Mouse (Mus musculus) intestine, embryonic 15.5 days (tissue): ENCODE results near the gene Rpn1. TPM values are rescaled to one million over a fixed set of nuclear protein-coding genes. Genes with fewer than 3 reads are reported as not detected.

Experiments
- ATAC-seq: fragments of 200-750 bp; cut with Nextera tagmentation; 2 replicates; pipeline ENCODE4 v1.8.0; 2017; ENCODE audit warnings: moderate TSS enrichment, moderate library complexity
- H3K27ac ChIP-seq: fragments of 300-500 bp; sonication (generic); 2 replicates; pipeline ENCODE4 v1.5.1; 2015; ENCODE audit warnings: mild to moderate bottlenecking, inconsistent platforms
- H3K27me3 ChIP-seq: fragments of 300-500 bp; sonication (generic); replicated peaks from 2 replicates; pipeline ENCODE4 v1.6.1; 2015; ENCODE audit warnings: inconsistent platforms
- H3K36me3 ChIP-seq: fragments of 300-500 bp; sonication (generic); 2 replicates; pipeline ENCODE4 v1.6.1; 2015; ENCODE audit warnings: inconsistent platforms
- H3K4me1 ChIP-seq: fragments of 300-500 bp; sonication (generic); replicated peaks from 2 replicates; pipeline ENCODE4 v1.6.1; 2015; ENCODE audit warnings: inconsistent platforms
- H3K4me2 ChIP-seq: fragments of 300-500 bp; sonication (generic); replicated peaks from 2 replicates; pipeline ENCODE4 v1.6.1; 2015; ENCODE audit warnings: mild to moderate bottlenecking, inconsistent platforms
- H3K4me3 ChIP-seq: fragments of 300-500 bp; sonication (generic); replicated peaks from 2 replicates; pipeline ENCODE4 v1.5.1; 2015; ENCODE audit warnings: inconsistent platforms
- H3K9ac ChIP-seq: fragments of 300-500 bp; sonication (generic); 2 replicates; pipeline ENCODE4 v1.6.1; 2015; ENCODE audit warnings: inconsistent platforms
- H3K9me3 ChIP-seq: fragments of 300-500 bp; sonication (generic); 2 replicates; pipeline ENCODE4 v1.6.1; 2016; ENCODE audit warnings: inconsistent platforms
- WGBS: fragments of 180-500 bp; shearing (Covaris S2); methylation state at CpG from one replicate; pipeline ENCODE4 v1.1.7; 2015; 5-methylcytosine and 5-hydroxymethylcytosine counted together
- polyA plus RNA-seq: library from polyadenylated mRNA; unstranded; fragments of >200 nt; fragmentation: Nextera tagmentation; extraction: Ambion mirVana; gene quantifications from 2 replicates; pipeline ENCODE4 v1.2.1, GENCODE M21; 2015

The Rpn1 gene
- 423 and 425 TPM in 2 replicates for polyA plus RNA-seq

DNA sequence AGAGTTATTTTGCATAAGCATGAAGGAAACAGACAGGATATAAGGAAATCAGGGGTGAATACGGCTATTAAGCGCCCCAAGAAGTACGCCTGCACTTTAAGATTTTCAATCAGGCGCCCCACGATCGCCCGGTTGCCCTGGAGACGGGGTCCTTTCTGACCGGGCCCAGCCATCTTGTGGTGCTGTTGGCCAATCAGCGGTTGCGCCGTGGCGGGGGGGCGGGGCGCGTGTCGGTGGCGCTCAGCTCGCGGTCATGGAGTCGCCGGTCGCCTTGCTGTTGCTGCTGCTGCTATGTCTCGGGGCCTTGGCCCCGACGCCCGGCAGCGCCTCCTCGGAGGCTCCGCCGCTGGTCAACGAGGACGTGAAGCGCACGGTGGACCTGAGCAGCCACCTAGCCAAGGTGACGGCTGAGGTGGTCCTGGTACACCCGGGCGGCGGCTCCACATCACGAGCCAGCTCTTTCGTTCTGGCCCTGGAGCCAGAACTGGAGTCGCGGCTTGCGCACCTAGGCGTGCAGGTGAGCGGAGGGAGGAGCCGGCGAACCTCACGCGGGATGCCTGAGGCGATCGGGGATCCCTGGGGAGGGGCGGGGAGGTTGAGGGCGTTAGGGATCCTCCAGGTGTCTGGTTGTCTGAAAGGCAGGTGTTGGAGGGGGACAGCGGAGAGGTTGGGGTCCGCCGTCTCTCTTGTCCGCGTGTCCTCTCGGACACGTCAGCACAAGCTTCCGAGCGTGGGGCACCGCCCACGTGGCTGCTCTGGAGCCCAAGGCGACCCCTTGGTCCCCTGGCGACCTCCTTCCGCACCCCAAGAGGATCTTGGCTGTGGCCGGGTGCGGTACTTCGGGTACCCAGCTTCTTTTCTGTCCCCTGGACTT, at the start of gene Rpn1:
TSS of gene Rpn1 (plus strand) at position 205 of the 874 bp plus-strand sequence.
- under 1% methylated on average over 71 of the region's 71 CpGs for WGBS
- Histone ChIP-seq H3K27ac (peak within 1 kb of the TSS; percentile 72), H3K9me3 (no peaks in the 10 kb centered on the region), H3K9ac (peak within 1 kb of the TSS; percentile 96), H3K4me3 (peak within 1 kb of the TSS; percentile 100), H3K4me2 (peak within 1 kb of the TSS; percentile 74), H3K27me3 (no peaks in the 10 kb centered on the region), H3K4me1 (peaks cover 15% of the 10 kb centered on the region), H3K36me3 (peaks cover 3% of the 10 kb centered on the region; the same call in 1 of the 2 replicates)
- ATAC-seq, result peak; percentile 99

DNA sequence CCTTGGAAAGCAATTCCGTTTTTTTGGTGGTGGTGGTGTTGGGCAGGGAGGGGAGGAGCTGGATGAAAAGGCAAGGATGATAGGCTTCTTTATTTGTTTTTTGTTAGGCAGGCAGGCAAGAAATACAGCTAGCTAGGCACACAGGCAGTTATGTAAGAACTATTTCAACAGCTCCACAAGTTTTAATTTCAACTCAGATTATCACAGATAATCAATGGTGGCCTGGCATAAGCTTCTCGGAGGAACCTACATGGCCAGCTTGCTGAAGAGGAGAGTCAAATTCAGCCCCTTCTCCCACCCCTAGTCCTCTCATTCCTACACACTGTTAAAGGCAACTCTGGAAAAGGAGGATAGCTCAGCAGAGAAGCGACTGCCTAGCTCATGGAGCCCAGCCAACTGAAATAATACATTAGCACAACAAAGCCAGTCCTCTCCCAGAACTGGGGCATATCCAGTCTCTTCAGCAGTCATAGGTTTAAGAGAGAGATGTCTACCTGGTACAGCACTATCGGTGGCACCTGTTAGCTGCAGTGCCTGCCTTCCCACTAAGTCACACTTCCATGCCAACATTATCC, 46.7 kb upstream of the Rpn1 start:
- no peak overlapping the region for H3K4me3 ChIP-seq
- H3K9me3 ChIP-seq, result no peaks in the 10 kb centered on the region
- H3K27me3 ChIP-seq, result no peaks in the 10 kb centered on the region
- 78% methylated on average over 4 of the region's 4 CpGs for WGBS
- H3K36me3 ChIP-seq, result no peaks in the 10 kb centered on the region
- H3K4me2 ChIP-seq, result no peak overlapping the region
- H3K4me1 ChIP-seq, result peaks cover 8% of the 10 kb centered on the region; the same call in 1 of the 2 replicates
- ATAC-seq, result no peak
- H3K9ac ChIP-seq, result no peak overlapping the region
- H3K27ac ChIP-seq, result no peak overlapping the region

DNA sequence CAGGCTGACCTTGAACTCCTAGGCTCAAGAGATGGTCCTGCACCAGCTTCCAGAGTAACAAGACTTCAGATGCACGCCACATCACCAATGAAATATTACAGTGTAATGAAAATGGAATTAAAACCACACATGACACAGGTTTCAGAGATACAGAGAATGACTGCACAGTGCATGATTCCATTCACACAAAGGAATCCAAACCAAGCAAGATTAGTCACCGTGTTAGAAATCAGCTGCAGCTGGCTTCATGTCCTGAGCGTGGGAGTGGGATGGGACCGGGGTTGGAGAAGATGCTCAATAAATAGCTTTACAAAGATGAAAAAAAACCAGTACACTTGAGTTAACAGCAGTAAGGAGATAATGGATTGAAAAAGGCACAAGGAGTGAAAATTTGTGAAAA, 44.9 kb upstream of the Rpn1 start:
- 95% methylated on average over 4 of the region's 4 CpGs for WGBS
- ATAC-seq, result no peak
- H3K9ac ChIP-seq, result no peak overlapping the region

DNA sequence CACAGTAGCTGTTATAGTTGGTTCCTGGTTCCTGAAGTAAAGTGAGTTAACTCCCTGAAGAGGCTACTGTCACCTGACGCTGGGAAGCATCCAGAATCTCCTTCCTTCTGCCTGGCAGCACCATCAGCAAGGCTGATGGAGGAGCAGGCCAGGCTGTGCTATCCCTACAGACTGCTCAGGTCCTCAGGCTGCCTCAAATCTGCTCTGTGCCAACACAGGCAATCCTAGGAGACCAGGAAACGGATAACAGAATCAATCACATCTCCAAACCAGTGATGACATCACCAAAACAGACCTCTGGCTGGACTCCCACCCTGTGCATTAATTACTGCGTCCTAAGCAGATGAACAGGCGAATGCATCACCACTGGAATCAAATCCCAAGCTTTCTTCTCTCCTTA, 43.1 kb upstream of the Rpn1 start:
- no peak overlapping the region for H3K4me3 ChIP-seq
- no peaks in the 10 kb centered on the region for H3K9me3 ChIP-seq
- 60% methylated on average over 4 of the region's 4 CpGs for WGBS
- H3K27me3 ChIP-seq, result no peaks in the 10 kb centered on the region
- ATAC-seq, result no peak
- no peaks in the 10 kb centered on the region for H3K36me3 ChIP-seq
- H3K27ac ChIP-seq, result 0 out of 2 replicates have a peak overlapping the region, but pooled peaks have one; percentile 28
- no peak overlapping the region for H3K4me2 ChIP-seq
- H3K4me1 ChIP-seq, result peaks cover 19% of the 10 kb centered on the region
- no peak overlapping the region for H3K9ac ChIP-seq

More for the DNA sequence above, 44.9 kb upstream of the Rpn1 start:
- Histone ChIP-seq H3K36me3 (no peaks in the 10 kb centered on the region), H3K27me3 (no peaks in the 10 kb centered on the region), H3K27ac (no peak overlapping the region), H3K4me2 (no peak overlapping the region), H3K4me1 (peaks cover 21% of the 10 kb centered on the region), H3K4me3 (no peak overlapping the region), H3K9me3 (no peaks in the 10 kb centered on the region)

DNA sequence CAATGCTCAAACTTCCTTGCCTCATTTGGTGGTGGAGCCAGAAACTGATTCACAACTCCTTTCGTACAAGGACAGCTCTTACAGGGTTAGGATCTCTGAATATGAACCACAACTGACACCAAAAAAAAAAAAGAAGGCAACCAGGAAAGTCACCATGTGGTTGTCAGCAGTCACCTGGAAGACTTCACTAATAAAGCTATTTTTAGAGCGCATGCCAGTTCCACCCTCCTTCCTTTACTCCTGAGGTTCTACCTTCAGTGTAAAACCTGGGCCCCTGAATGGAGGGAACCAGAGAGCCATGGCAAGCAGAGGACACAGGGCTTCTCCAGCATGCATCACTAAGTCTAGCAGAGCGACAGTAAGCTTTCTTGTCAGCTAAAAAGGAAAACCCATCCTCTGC, 41.9 kb upstream of the Rpn1 start:
- no peaks in the 10 kb centered on the region for H3K36me3 ChIP-seq
- no peaks in the 10 kb centered on the region for H3K9me3 ChIP-seq
- H3K27me3 ChIP-seq, result no peaks in the 10 kb centered on the region
- H3K27ac ChIP-seq, result no peak overlapping the region
- ATAC-seq, result no peak
- no peak overlapping the region for H3K9ac ChIP-seq
- 89% methylated on average over 3 of the region's 3 CpGs for WGBS
- H3K4me1 ChIP-seq, result peaks cover 19% of the 10 kb centered on the region
- H3K4me2 ChIP-seq, result 0 out of 2 replicates have a peak overlapping the region, but pooled peaks have one; percentile 81
- H3K4me3 ChIP-seq, result no peak overlapping the region

DNA sequence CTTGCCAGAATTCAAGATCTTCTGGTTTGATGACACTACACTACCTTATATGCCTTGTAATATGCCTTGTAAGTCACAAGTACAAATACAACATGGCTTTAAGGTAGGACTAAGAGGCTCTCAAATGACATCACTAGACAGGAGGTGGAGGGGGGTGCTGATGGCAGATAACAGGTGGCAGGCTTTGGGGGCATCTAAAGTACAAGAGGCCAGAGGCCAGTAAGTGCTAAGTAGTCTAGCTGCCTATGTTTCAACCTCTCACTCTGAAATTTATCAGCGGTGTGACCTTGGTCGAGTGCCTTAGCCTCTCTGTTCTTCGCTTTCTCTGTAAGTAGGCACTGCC, 40.1 kb upstream of the Rpn1 start:
- 2% methylated on average over 3 of the region's 3 CpGs for WGBS
- peak overlapping the region; percentile 81 for H3K4me2 ChIP-seq

DNA sequence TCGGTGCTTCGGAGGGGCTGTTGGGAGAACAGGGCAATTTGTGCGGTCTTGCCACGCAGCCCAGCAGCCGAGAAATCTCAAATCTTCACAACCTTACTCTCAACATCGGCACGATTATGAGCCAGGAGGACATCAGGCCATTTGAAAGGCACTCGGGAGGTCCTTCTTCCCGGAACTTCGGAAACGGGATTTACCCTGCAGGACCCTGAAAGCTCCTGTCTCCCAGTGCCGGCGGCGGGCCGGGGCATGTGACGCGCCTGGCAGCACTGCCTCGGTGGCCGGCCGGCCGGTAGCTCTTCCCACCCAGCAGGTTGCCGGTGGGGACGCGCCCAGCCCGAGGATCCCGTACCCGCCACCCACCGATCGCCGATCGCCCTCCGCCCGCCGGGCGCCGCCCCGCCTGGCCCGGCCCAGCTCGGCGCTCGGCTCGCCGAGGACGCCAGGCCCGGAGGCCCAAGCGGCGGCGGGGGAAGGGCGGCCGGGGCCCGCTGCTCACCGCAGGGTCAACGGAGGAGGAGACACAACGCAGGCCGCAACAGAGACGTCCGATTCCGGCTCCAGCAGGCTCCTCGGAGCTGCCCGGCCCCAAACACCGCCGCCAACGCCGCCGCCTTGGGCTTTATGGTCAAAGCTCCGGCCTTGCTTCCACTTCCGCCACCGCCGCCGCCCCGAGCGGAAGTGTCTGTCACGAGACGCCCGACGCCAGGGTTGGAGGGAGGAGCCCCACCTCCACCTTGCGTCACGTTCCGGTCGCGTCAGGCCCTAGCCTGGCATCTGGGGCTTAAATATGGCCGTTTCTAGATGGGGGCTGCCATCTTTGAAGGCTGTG, 39.5 kb upstream of the Rpn1 start, which contains the start of gene Rab7:
TSS of gene Rab7 (minus strand) at position 694 of the 829 bp plus-strand sequence.
- peak within 1 kb of the TSS; percentile 90 for H3K27ac ChIP-seq
- H3K4me1 ChIP-seq, result peaks cover 19% of the 10 kb centered on the region
- H3K4me2 ChIP-seq, result peak within 1 kb of the TSS; percentile 81
- no peaks in the 10 kb centered on the region for H3K9me3 ChIP-seq
- H3K27me3 ChIP-seq, result no peaks in the 10 kb centered on the region
- no peaks in the 10 kb centered on the region for H3K36me3 ChIP-seq
- under 1% methylated on average over 62 of the region's 82 CpGs for WGBS
- ATAC-seq, result peak; percentile 95
- peak within 1 kb of the TSS; percentile 90 for H3K9ac ChIP-seq
- peak within 1 kb of the TSS; percentile 86 for H3K4me3 ChIP-seq

More for the DNA sequence above, 40.1 kb upstream of the Rpn1 start:
- H3K4me1 ChIP-seq, result peaks cover 19% of the 10 kb centered on the region
- no peaks in the 10 kb centered on the region for H3K27me3 ChIP-seq
- H3K4me3 ChIP-seq, result peak overlapping the region; percentile 86
- no peaks in the 10 kb centered on the region for H3K9me3 ChIP-seq
- no peak for ATAC-seq
- H3K27ac ChIP-seq, result peak overlapping the region; percentile 90; the same call in 1 of the 2 replicates
- peak overlapping the region; percentile 90 for H3K9ac ChIP-seq
- no peaks in the 10 kb centered on the region for H3K36me3 ChIP-seq

DNA sequence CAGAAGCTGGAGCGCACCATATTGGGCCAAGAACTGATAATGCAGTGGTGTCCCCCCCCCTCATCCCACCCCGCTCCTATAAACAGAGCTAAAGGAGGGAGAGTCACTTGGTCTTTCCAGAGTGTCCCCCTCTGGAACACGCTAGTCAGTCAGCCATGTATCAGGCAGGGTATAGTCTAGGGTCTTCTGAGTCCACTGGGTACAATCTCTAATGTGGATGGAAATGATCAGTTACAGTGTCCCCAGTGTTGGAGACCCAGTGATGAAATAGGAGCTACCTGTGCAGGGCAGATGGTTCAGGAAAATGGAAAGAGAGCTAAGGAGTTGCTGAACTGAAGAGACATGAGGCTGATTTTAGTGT, 38.9 kb upstream of the Rpn1 start:
- Histone ChIP-seq H3K27me3 (no peaks in the 10 kb centered on the region), H3K27ac (peak overlapping the region; percentile 4; the same call in 1 of the 2 replicates)
- 28% methylated on average over 3 of the region's 3 CpGs for WGBS

DNA sequence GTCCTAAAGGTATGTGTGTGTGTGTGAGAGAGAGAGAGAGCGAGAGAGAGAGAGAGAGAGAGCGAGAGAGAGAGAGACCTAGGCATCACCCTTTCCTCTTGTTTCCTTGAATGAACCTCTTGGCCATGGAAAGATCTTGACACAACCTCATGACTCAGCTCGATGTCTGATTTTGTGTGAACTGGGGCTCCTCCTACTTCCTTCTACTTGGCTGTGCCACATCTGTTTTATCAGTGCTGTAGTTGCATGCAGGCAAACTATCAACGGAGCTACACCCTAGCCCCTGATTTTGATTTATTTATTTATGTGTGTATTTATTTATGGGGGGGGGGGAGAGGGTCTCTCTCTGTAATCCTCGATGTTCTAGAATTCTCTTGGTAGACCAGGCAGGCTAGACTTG, 36.4 kb upstream of the Rpn1 start:
- ATAC-seq, result no peak
- Histone ChIP-seq H3K27me3 (no peaks in the 10 kb centered on the region), H3K4me3 (no peak overlapping the region), H3K36me3 (no peaks in the 10 kb centered on the region), H3K4me2 (no peak overlapping the region), H3K9me3 (no peaks in the 10 kb centered on the region), H3K9ac (no peak overlapping the region), H3K27ac (0 out of 2 replicates have a peak overlapping the region, but pooled peaks have one; percentile 30), H3K4me1 (peaks cover 12% of the 10 kb centered on the region)
- whole genome bisulfite sequencing, result 68% methylated on average over 5 of the region's 5 CpGs

More for the DNA sequence above, 38.9 kb upstream of the Rpn1 start:
- H3K36me3 ChIP-seq, result no peaks in the 10 kb centered on the region
- no peak for ATAC-seq
- no peaks in the 10 kb centered on the region for H3K9me3 ChIP-seq
- H3K4me3 ChIP-seq, result peak overlapping the region; percentile 86
- peak overlapping the region; percentile 52 for H3K4me2 ChIP-seq
- peaks cover 19% of the 10 kb centered on the region for H3K4me1 ChIP-seq
- no peak overlapping the region for H3K9ac ChIP-seq

DNA sequence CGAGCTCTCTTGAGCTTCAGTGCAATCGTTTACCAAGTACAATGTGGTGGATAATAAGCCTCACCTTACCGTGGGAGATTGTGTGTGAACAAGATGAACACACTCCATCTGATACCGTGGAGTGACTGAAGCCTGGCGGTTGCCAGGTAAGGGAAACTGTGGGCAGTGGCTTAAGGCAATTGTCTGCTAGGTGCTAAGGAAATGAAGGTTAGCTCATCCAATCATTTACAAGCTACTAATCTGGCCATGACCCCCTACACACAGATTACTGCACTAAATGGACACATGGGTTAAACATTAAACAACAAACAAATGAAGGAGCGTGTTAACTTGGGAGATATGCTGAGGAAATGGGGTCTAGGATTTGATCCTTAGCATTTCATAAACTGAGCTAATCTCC, 35.3 kb upstream of the Rpn1 start:
- Histone ChIP-seq H3K27ac (peak overlapping the region; percentile 34; the same call in 1 of the 2 replicates), H3K36me3 (no peaks in the 10 kb centered on the region), H3K4me1 (peaks cover 10% of the 10 kb centered on the region), H3K4me3 (0 out of 2 replicates have a peak overlapping the region, but pooled peaks have one; percentile 3), H3K27me3 (no peaks in the 10 kb centered on the region), H3K9me3 (no peaks in the 10 kb centered on the region), H3K4me2 (peak overlapping the region; percentile 42), H3K9ac (no peak overlapping the region)
- peak; percentile 65 for ATAC-seq
- WGBS, result 64% methylated on average over 6 of the region's 6 CpGs

DNA sequence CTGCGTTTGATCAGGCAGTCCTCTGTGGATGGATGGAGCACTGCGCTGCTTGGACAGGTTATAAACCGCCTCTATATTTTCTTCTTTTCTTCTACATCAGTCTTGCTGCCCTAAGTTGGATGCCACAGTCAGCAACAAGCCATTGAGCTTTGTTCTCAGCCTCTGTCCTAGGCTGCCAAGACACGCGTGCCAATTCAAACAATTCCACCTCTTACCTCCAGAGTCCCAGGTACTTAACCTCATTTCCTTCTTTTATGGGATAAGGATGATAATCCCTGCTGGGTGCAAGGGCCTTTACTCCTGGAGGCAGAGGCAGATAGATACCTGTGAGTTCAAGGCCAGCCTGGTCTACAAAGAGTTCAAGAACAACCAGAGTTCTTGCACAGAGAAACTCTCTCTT, 33.1 kb upstream of the Rpn1 start:
- no peak overlapping the region for H3K27ac ChIP-seq
- H3K4me3 ChIP-seq, result no peak overlapping the region
- no peak overlapping the region for H3K4me2 ChIP-seq
- 89% methylated on average over 5 of the region's 5 CpGs for WGBS
- peaks cover 12% of the 10 kb centered on the region for H3K4me1 ChIP-seq
- no peaks in the 10 kb centered on the region for H3K27me3 ChIP-seq
- no peak for ATAC-seq
- H3K9me3 ChIP-seq, result no peaks in the 10 kb centered on the region
- no peak overlapping the region for H3K9ac ChIP-seq
- no peaks in the 10 kb centered on the region for H3K36me3 ChIP-seq
